Mouse (Mus musculus) midbrain, embryonic 10.5 days (tissue): ENCODE results near the gene Ankrd23. TPM values are rescaled to one million over a fixed set of nuclear protein-coding genes. Genes with fewer than 3 reads are reported as not detected.

Source experiments
- DNase-seq: peaks from one replicate; pipeline ENCODE4 v3.0.0-alpha.2; 2017; ENCODE audit warnings: low spot score
- H3K27ac ChIP-seq: fragments of 300-500 bp; sonication (generic); replicated peaks from 2 replicates; pipeline ENCODE4 v1.5.1; 2016; ENCODE audit warnings: mild to moderate bottlenecking
- H3K27me3 ChIP-seq: fragments of 300-500 bp; sonication (generic); 2 replicates; pipeline ENCODE4 v1.6.1; 2016; ENCODE audit warnings: low read depth, mild to moderate bottlenecking; ENCODE audit not compliant: poor library complexity, severe bottlenecking
- H3K36me3 ChIP-seq: fragments of 300-500 bp; sonication (generic); 2 replicates; pipeline ENCODE4 v1.6.1; 2016; ENCODE audit warnings: mild to moderate bottlenecking, moderate library complexity
- H3K4me1 ChIP-seq: fragments of 300-500 bp; sonication (generic); 2 replicates; pipeline ENCODE4 v1.6.1; 2016
- H3K4me3 ChIP-seq: fragments of 300-500 bp; sonication (generic); 2 replicates; pipeline ENCODE4 v1.5.1; 2016; ENCODE audit warnings: mild to moderate bottlenecking, moderate library complexity
- H3K9me3 ChIP-seq: fragments of 300-500 bp; sonication (generic); replicated peaks from 2 replicates; pipeline ENCODE4 v1.6.1; 2016; ENCODE audit warnings: mild to moderate bottlenecking
- WGBS: fragments of 180-500 bp; shearing (Covaris S2); methylation state at CpG from one replicate; pipeline ENCODE4 v1.1.7; 2016; 5-methylcytosine and 5-hydroxymethylcytosine counted together
- polyA plus RNA-seq: library from polyadenylated mRNA; unstranded; fragments of >200 nt; fragmentation: Nextera tagmentation; extraction: Ambion mirVana; gene quantifications from 2 replicates; pipeline ENCODE4 v1.2.1, GENCODE M21; 2016

Gene Ankrd23
- polyA plus RNA-seq, 1 experiment from 2014 or later: 16.3 TPM

DNA sequence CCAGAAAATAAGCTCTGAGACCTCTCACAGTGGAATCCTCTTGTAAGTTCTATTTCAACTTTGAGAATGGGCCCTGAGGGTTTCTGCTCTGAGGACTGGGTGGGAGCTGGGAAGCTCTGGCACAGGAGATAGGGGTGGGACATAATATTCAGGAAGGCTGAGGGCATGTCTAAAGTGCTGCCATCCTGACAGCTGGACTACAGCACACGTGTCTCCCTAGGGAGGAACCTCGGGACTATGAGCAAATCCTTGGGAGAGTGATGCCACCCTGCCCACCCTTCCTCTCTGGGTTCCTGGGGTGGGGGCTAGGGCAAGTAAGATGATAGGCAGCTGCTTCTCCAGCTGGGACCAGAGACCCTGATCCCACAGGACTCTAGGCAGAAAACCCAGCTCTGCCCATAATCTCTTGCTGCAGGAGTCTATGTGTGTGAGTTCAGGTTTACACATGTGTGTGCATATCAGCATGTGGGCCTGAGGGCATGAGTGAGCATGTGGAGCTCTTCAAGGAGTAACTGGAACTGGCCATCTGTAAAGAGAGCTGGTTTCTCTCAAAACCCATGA is 35.5 kb upstream of the Ankrd23 start:
- H3K36me3 ChIP-seq: no peaks in the 10 kb centered on the region
- H3K27ac ChIP-seq: no peak overlapping the region
- H3K4me3 ChIP-seq: no peak overlapping the region
- no peak for DNase-seq
- H3K4me1 ChIP-seq: peaks cover 71% of the 10 kb centered on the region
- 89% methylated on average over 2 of the region's 2 CpGs for WGBS
- H3K27me3 ChIP-seq: no peaks in the 10 kb centered on the region
- H3K9me3 ChIP-seq: no peaks in the 10 kb centered on the region

- WGBS: 61% methylated on average over 6 of the region's 6 CpGs
Measured at GRCm38 (mm10) chr1:36571627-36572026, 34.9 kb upstream of the Ankrd23 start.

DNA sequence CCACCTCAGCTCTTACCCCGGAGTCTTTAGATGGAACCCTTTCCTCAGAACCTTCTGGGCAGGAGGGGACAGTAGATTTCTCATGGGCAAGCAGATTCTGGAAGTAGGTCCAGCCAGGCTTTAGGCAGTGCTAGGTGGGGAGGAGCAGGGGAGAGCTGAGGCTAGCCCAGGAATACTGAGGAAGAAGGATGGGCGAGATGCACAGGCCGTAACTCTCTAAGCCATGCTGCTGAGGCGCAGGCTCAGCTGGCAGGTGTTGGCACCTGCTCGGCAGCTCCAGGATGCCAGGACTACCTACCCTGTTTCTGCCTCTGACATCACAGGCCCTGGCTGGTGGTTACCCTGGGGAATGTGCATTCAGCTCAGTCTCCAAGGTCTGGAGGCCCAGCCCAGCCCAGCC is 33.6 kb upstream of the Ankrd23 start:
- Histone ChIP-seq H3K36me3 (no peaks in the 10 kb centered on the region), H3K27ac (no peak overlapping the region), H3K27me3 (no peaks in the 10 kb centered on the region), H3K4me1 (peaks cover 66% of the 10 kb centered on the region), H3K4me3 (no peak overlapping the region), H3K9me3 (no peaks in the 10 kb centered on the region)
- 90% methylated on average over 5 of the region's 5 CpGs for WGBS
- no peak for DNase-seq

More at GRCm38 (mm10) chr1:36571627-36572026, 34.9 kb upstream of the Ankrd23 start:
- H3K36me3 ChIP-seq: no peaks in the 10 kb centered on the region
- peaks cover 71% of the 10 kb centered on the region for H3K4me1 ChIP-seq
- H3K27me3 ChIP-seq: no peaks in the 10 kb centered on the region
- no peak overlapping the region for H3K4me3 ChIP-seq
- no peaks in the 10 kb centered on the region for H3K9me3 ChIP-seq
- no peak for DNase-seq
- H3K27ac ChIP-seq: no peak overlapping the region

GRCm38 (mm10) chr1:36569694-36570276 is 33.1 kb upstream of the Ankrd23 start:
- H3K4me1 ChIP-seq: peaks cover 63% of the 10 kb centered on the region

DNA sequence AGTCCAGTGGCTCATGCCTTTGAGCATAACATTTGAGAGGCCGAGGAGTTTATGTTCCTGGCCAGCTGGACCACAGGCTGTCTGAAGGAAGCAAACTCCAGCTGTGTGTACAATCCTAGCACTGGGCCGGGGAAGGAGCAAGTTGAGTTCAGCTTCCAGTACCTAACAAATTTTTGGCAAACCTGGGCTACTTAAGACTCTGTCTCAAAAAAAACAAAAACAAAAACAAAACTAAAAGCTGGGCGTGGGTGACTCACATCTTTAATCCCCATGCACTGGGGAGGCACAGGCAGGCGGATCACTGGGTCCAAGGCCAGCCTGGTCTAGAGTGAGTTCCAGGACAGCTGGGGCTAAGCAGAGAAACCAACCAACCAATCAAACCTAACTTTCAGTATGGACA is 32.1 kb upstream of the Ankrd23 start:
- peaks cover 54% of the 10 kb centered on the region for H3K4me1 ChIP-seq
- 79% methylated on average over 4 of the region's 4 CpGs for WGBS
- H3K9me3 ChIP-seq: no peaks in the 10 kb centered on the region
- no peaks in the 10 kb centered on the region for H3K36me3 ChIP-seq
- no peak overlapping the region for H3K4me3 ChIP-seq
- no peaks in the 10 kb centered on the region for H3K27me3 ChIP-seq
- DNase-seq: no peak
- peak overlapping the region; percentile 42; the same call in 1 of the 2 replicates for H3K27ac ChIP-seq

More at GRCm38 (mm10) chr1:36569694-36570276, 33.1 kb upstream of the Ankrd23 start:
- whole genome bisulfite sequencing: 55% methylated on average over 7 of the region's 7 CpGs
- Histone ChIP-seq H3K4me3 (no peak overlapping the region), H3K27ac (0 out of 2 replicates have a peak overlapping the region, but pooled peaks have one; percentile 55), H3K36me3 (no peaks in the 10 kb centered on the region), H3K9me3 (no peaks in the 10 kb centered on the region), H3K27me3 (no peaks in the 10 kb centered on the region)
- DNase-seq: no peak

DNA sequence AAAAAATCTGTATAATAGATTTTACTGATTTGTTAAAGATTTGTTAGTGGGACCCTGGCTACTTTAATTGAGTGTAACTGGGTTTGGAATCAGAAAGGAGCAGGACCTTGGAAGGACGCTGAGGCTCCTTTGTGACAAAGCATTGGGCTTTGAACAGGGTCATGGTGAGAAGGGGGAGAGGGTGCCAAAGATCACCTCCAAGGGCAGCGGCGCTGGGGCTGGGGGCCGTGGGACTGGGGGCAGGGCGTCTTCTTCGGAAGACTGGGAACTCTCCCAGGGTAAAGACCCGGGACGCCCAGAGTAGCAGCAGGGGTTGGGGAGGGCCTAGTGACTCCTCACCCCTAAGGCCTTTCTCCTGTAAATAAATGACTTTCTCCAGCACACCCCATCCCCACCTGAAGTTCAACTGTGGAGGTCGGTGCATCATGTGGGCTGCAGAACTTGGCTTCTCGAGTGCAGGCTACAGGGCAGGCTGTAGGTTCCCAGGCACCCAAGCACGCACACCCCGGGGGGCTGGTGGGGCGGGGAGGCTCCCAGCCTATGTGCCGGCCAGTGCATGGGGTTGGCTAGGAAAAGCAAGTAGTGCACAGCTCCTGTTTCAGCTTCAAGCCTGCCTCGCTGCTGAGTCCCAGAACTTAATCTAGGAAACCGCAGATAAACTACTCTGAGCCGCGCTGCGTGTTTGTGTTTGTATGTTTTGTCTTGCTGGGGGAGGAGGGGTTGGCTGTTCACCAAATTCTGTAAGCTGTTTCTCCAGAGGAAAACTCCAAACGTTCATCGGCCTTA is 31.3 kb upstream of the Ankrd23 start:
- Histone ChIP-seq H3K4me3 (no peak overlapping the region), H3K27me3 (no peaks in the 10 kb centered on the region), H3K36me3 (no peaks in the 10 kb centered on the region), H3K4me1 (peaks cover 57% of the 10 kb centered on the region), H3K27ac (peak overlapping the region; percentile 69), H3K9me3 (no peaks in the 10 kb centered on the region)
- DNase-seq: no peak
- 45% methylated on average over 21 of the region's 21 CpGs for WGBS

- Histone ChIP-seq H3K27me3 (no peaks in the 10 kb centered on the region), H3K27ac (peak overlapping the region; percentile 11), H3K36me3 (no peaks in the 10 kb centered on the region), H3K9me3 (no peaks in the 10 kb centered on the region), H3K4me1 (peaks cover 57% of the 10 kb centered on the region), H3K4me3 (no peak overlapping the region)
- 8% methylated on average over 2 of the region's 2 CpGs for WGBS
- no peak for DNase-seq
Measured at GRCm38 (mm10) chr1:36566425-36566824, 29.7 kb upstream of the Ankrd23 start.

DNA sequence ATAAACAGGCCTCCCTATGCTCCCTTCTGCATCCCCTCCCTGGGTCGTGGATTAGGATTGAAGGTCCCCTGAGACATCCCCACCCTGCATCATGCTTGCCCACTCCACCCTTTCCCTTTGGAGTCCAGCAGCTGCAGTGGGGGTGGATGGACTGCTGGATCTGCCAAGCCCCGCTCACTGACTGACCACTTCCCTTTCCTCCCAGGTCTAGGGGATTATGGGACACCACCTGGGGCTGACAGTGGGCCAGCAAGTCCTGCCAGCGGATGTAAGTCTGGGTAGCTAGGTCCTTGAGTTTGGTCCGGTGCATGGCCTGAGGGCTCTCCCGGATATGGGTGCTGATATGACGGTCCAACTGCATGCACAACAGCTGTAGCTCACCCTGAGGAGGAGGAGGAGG is 27.4 kb upstream of the Ankrd23 start:
- Histone ChIP-seq H3K36me3 (no peaks in the 10 kb centered on the region), H3K4me3 (no peak overlapping the region), H3K4me1 (peaks cover 50% of the 10 kb centered on the region), H3K9me3 (no peaks in the 10 kb centered on the region), H3K27ac (peak overlapping the region; percentile 42), H3K27me3 (peaks cover 13% of the 10 kb centered on the region)
- DNase-seq: no peak
- 85% methylated on average over 6 of the region's 6 CpGs for WGBS

DNA sequence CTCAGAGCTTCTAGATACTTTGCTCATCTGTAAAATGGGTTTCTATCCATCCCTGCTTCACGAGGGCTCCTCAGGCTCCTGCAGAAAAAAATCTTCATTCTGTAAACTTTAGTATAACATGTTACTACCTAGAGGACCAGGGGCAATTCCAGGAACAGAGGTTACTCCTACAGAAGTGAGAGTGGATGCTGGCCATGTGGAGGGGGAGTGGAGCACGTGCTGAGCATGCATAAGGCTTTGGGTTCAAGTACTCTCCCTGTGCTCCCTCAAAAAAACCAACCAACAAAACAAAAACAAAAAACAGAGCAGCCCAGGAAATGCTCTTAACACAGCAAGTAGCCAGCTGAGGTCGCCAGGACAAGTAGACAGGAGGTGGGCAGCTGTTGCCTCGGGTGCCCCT is 26.9 kb upstream of the Ankrd23 start:
- Histone ChIP-seq H3K9me3 (no peaks in the 10 kb centered on the region), H3K27ac (no peak overlapping the region), H3K4me3 (no peak overlapping the region), H3K36me3 (no peaks in the 10 kb centered on the region), H3K4me1 (peaks cover 51% of the 10 kb centered on the region), H3K27me3 (peaks cover 17% of the 10 kb centered on the region)
- 72% methylated on average over 4 of the region's 4 CpGs for WGBS
- DNase-seq: no peak

DNA sequence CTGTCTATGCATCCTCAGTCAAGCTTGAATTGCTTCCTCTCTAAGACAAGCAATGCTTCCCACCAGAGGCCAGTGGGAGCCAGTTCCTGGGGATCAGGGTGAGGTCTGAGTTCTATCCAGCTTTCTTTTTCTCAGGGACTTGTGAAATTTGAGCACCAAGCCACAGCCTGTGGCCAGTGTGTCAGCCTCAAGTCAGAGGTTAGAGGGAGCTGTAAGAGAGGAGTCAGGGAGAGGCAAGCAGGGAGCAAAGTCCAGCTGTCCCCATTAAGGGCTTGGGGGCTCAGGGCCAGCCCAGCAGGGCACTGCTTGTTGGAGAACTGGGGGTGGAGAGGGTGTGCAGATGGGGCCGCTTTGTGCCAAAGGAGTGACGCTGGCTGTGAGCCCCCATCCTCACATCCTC is 26.5 kb upstream of the Ankrd23 start:
- H3K27ac ChIP-seq: 0 out of 2 replicates have a peak overlapping the region, but pooled peaks have one; percentile 10
- no peak overlapping the region for H3K4me3 ChIP-seq
- H3K27me3 ChIP-seq: peaks cover 17% of the 10 kb centered on the region
- H3K9me3 ChIP-seq: no peaks in the 10 kb centered on the region
- H3K36me3 ChIP-seq: no peaks in the 10 kb centered on the region
- WGBS: 72% methylated on average over 2 of the region's 2 CpGs
- H3K4me1 ChIP-seq: peaks cover 51% of the 10 kb centered on the region
- no peak for DNase-seq

- no peaks in the 10 kb centered on the region for H3K36me3 ChIP-seq
- H3K4me1 ChIP-seq: peaks cover 45% of the 10 kb centered on the region
- 65% methylated on average over 4 of the region's 4 CpGs for WGBS
- H3K27ac ChIP-seq: no peak overlapping the region
- DNase-seq: no peak
- peaks cover 17% of the 10 kb centered on the region for H3K27me3 ChIP-seq
- no peak overlapping the region for H3K4me3 ChIP-seq
- no peaks in the 10 kb centered on the region for H3K9me3 ChIP-seq
Measured at GRCm38 (mm10) chr1:36562388-36562787, 25.7 kb upstream of the Ankrd23 start.

DNA sequence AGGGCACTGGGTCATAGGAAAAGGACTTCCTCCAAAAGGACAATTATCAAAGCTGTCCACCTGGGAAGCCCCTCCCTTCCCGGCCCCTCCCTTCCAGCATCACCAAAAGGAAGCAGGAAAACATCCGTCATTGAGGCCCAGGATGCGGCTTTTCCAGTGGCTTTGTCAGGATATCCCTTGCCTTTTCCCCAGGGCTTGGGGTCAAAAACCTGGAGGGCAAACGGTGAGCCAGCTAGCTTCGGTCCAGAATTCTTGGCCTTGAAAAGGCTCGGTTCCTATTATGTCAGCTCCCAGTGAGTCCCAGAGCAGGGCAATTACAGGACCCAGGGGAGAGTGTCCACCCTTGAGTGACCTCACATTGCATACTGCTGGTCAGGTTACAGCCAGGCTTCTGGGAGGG is 24.2 kb upstream of the Ankrd23 start:
- 64% methylated on average over 6 of the region's 6 CpGs for WGBS
- no peak overlapping the region for H3K4me3 ChIP-seq
- H3K27me3 ChIP-seq: peaks cover 17% of the 10 kb centered on the region
- H3K27ac ChIP-seq: no peak overlapping the region
- DNase-seq: no peak
- no peaks in the 10 kb centered on the region for H3K36me3 ChIP-seq
- no peaks in the 10 kb centered on the region for H3K9me3 ChIP-seq
- peaks cover 35% of the 10 kb centered on the region for H3K4me1 ChIP-seq

- no peak for DNase-seq
- Histone ChIP-seq H3K4me1 (peaks cover 44% of the 10 kb centered on the region), H3K9me3 (no peaks in the 10 kb centered on the region), H3K27ac (0 out of 2 replicates have a peak overlapping the region, but pooled peaks have one; percentile 100), H3K36me3 (peaks cover 10% of the 10 kb centered on the region), H3K4me3 (no peak overlapping the region), H3K27me3 (peaks cover 17% of the 10 kb centered on the region)
- WGBS: 75% methylated on average over 5 of the region's 5 CpGs
Measured at GRCm38 (mm10) chr1:36559888-36560287, 23.2 kb upstream of the Ankrd23 start.
